Mouse (Mus musculus) adrenal gland, adult 8-10 months (tissue): ENCODE measurements around the gene Sema7a. TPM values are rescaled to one million over a fixed set of nuclear protein-coding genes. Genes with fewer than 3 reads are reported as not detected.

Experiments used
- DNase-seq: peaks from one replicate; pipeline ENCODE4 v3.0.0; 2022
- total RNA-seq, 4 experiments: library from RNA; stranded (reverse); gene quantifications; 2 replicates each; pipeline ENCODE4 v1.2.4; 2022

Gene Sema7a
- total RNA-seq, 4 experiments from 2014 or later, result 9.5 to 23.8 (median 17.6) TPM

- no peak for DNase-seq
Observed at GRCm38 (mm10) chr9:57975200-57975821, 35.4 kb downstream of the Sema7a start.

GRCm38 (mm10) chr9:57978025-57978424 lies 38.1 kb downstream of the Sema7a start:
- DNase-seq, result no peak

GRCm38 (mm10) chr9:57978858-57979257 lies 38.9 kb downstream of the Sema7a start:
- no peak for DNase-seq

GRCm38 (mm10) chr9:57980570-57980969 lies 40.7 kb downstream of the Sema7a start:
- no peak for DNase-seq

- no peak for DNase-seq
Observed at GRCm38 (mm10) chr9:57985304-57985703, 45.4 kb downstream of the Sema7a start.

- DNase-seq, result no peak
Observed at GRCm38 (mm10) chr9:57986293-57986692, 46.4 kb downstream of the Sema7a start.

- DNase-seq, result no peak
Observed at GRCm38 (mm10) chr9:57988098-57988497, 48.2 kb downstream of the Sema7a start.

- DNase-seq, result no peak
Observed at GRCm38 (mm10) chr9:57989309-57989708, 49.4 kb downstream of the Sema7a start.

- no peak for DNase-seq
Observed at GRCm38 (mm10) chr9:57990438-57991110, 50.7 kb downstream of the Sema7a start.

- no peak for DNase-seq
Observed at GRCm38 (mm10) chr9:57992060-57992459, 52.1 kb downstream of the Sema7a start.

GRCm38 (mm10) chr9:57992781-57993591 lies 53.1 kb downstream of the Sema7a start:
- no peak for DNase-seq

GRCm38 (mm10) chr9:57995282-57995681 lies 55.4 kb downstream of the Sema7a start:
- no peak for DNase-seq

GRCm38 (mm10) chr9:57997511-57998031 lies 57.7 kb downstream of the Sema7a start:
- no peak for DNase-seq

- DNase-seq, result no peak
Observed at GRCm38 (mm10) chr9:57998032-57998659, 58.2 kb downstream of the Sema7a start.

- no peak for DNase-seq
Observed at GRCm38 (mm10) chr9:57998685-57999084, 58.8 kb downstream of the Sema7a start.

GRCm38 (mm10) chr9:57999676-58000075 lies 59.8 kb downstream of the Sema7a start:
- no peak for DNase-seq

- peak; percentile 79 for DNase-seq
Observed at GRCm38 (mm10) chr9:58003272-58003671, 63.4 kb downstream of the Sema7a start.

GRCm38 (mm10) chr9:58005753-58006461 lies 66.0 kb downstream of the Sema7a start, which contains the start of gene Cyp11a1:
Gene Cyp11a1 (plus strand): TSS chr9:58006411.
- DNase-seq, result no peak

- no peak for DNase-seq
Observed at GRCm38 (mm10) chr9:58008336-58009014, 68.6 kb downstream of the Sema7a start.

GRCm38 (mm10) chr9:58009015-58009362 lies 69.1 kb downstream of the Sema7a start:
- peak; percentile 95 for DNase-seq

GRCm38 (mm10) chr9:58009588-58009987 lies 69.7 kb downstream of the Sema7a start:
- no peak for DNase-seq
